Mouse (Mus musculus) left cerebral cortex, adult 18-20 months (tissue): ENCODE measurements around the gene Dnaaf1. TPM values are rescaled to one million over a fixed set of nuclear protein-coding genes. Genes with fewer than 3 reads are reported as not detected.

Source experiments
- DNase-seq, 2 experiments: peaks; one replicate each; pipeline ENCODE4 v3.0.0; 2021 to 2022; ENCODE audit warnings: low spot score in 2 of 2, mixed read lengths in 1 of 2
- total RNA-seq, 2 experiments: library from RNA; stranded (reverse); gene quantifications; 2 replicates each; pipeline ENCODE4 v1.2.3; 2021

Dnaaf1 gene
- total RNA-seq, 2 experiments from 2014 or later = 0.19 to 0.21 TPM

DNA sequence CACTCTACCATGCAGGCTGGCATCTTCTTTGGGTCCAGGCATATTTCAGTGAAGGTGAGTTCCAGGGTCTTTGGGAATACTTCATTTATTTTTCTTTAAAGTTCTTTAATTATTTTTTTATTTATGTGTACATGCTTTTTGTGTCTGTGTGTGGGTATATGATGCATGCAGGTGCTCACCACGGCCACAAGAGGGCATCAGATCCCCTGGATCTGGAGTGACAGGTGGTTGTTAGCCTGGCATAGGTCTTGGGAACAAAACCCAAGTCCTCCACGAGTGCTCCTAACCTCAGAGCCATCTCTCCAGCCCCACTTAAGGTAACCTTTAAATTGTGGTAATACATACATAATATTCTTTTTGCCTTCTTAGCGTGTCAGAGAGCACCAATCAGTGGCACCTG lies 71.2 kb downstream of the Dnaaf1 start:
- no peak for DNase-seq

DNA sequence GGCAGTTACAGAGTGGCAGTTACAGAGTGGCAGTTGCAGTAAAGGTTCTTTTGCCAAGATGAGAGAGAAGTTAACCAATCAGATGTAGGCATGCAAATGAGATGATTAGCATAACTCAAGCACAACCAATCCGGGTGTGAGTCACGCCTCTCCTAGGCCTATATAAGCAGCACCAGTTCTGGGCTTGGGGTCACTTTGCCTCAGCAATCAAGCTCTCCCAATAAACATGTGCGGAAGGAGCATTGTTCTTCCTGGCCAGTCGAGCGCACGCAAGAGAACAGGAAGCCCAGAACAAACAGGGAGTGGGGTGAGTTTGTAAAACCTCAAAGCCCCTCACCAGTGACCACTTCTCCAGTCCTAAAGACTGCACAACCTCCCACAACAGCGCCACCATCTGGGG lies 71.8 kb downstream of the Dnaaf1 start:
- DNase-seq = no peak

Other genes starting within 250 kb of the Dnaaf1 start
- gene Hsbp1, start 230.7 kb upstream of the Dnaaf1 start, total RNA-seq = 100 to 1,000 TPM; 325 TPM
- gene Mlycd, start 180.4 kb upstream of the Dnaaf1 start, total RNA-seq = 10 to 100 TPM; 27.1 to 28.1 TPM
- gene Osgin1, start 141.1 kb upstream of the Dnaaf1 start, total RNA-seq = under 1 TPM; 0.45 to 0.72 TPM
- 10 to 100 TPM; 72.8 to 99.1 TPM for gene Necab2, start 128.5 kb upstream of the Dnaaf1 start, total RNA-seq
- under 1 TPM; 0.26 to 0.93 TPM for gene Slc38a8, start 73.5 kb upstream of the Dnaaf1 start, total RNA-seq
- 10 to 100 TPM; 61.9 to 65.5 TPM for gene Mbtps1, start 16.5 kb upstream of the Dnaaf1 start, total RNA-seq
- 10 to 100 TPM; 47.2 to 55.7 TPM for gene Hsdl1, start 52 bp upstream of the Dnaaf1 start, total RNA-seq
- gene Taf1c, start 30.0 kb downstream of the Dnaaf1 start, total RNA-seq = 10 to 100 TPM; 10.7 to 12.3 TPM
- under 1 TPM; 0.37 to 0.45 TPM for gene Adad2, start 37.5 kb downstream of the Dnaaf1 start, total RNA-seq
- gene Kcng4, start 60.4 kb downstream of the Dnaaf1 start, total RNA-seq = 1 to 10 TPM; 2.1 to 2.9 TPM
- gene Wfdc1, start 91.1 kb downstream of the Dnaaf1 start, total RNA-seq = 1 to 10 TPM; 8.3 to 10.0 TPM
- gene Atp2c2, start 124.8 kb downstream of the Dnaaf1 start, total RNA-seq = 1 to 10 TPM; 1.9 to 2.1 TPM
- 10 to 100 TPM; 14.5 to 15.3 TPM for gene Tldc1, start 203.2 kb downstream of the Dnaaf1 start, total RNA-seq